Mouse (Mus musculus) stomach, postnatal 0 days (tissue): Measurements from ENCODE around the gene Babam2. TPM values are rescaled to one million over a fixed set of nuclear protein-coding genes. Genes with fewer than 3 reads are reported as not detected.

Experiments used
- ATAC-seq: fragments of 200-750 bp; cut with Nextera tagmentation; 2 replicates; pipeline ENCODE4 v1.8.0; 2017; ENCODE audit not compliant: low FRiP score, low TSS enrichment
- DNase-seq: peaks from one replicate; pipeline ENCODE4 v3.0.0-alpha.2; 2016; ENCODE audit warnings: low spot score
- H3K27ac ChIP-seq: fragments of 300-500 bp; sonication (generic); replicated peaks from 2 replicates; pipeline ENCODE4 v1.5.1; 2014; ENCODE audit warnings: mild to moderate bottlenecking, control low read depth
- H3K27me3 ChIP-seq: fragments of 300-500 bp; sonication (generic); 2 replicates; pipeline ENCODE4 v1.6.1; 2014; ENCODE audit warnings: low read length; ENCODE audit not compliant: control insufficient read depth, insufficient read depth
- H3K36me3 ChIP-seq: fragments of 300-500 bp; sonication (generic); 2 replicates; pipeline ENCODE4 v1.6.1; 2014; ENCODE audit warnings: low read length, mixed read lengths; ENCODE audit not compliant: control insufficient read depth, insufficient read depth
- H3K4me1 ChIP-seq: fragments of 300-500 bp; sonication (generic); replicated peaks from 2 replicates; pipeline ENCODE4 v1.6.1; 2014; ENCODE audit warnings: antibody characterized with exemption; ENCODE audit not compliant: control insufficient read depth, insufficient read depth
- H3K4me2 ChIP-seq: fragments of 300-500 bp; sonication (generic); replicated peaks from 2 replicates; pipeline ENCODE4 v1.6.1; 2014; ENCODE audit warnings: low read depth, mild to moderate bottlenecking, control low read depth, moderate library complexity
- H3K4me3 ChIP-seq: fragments of 300-500 bp; sonication (generic); 2 replicates; pipeline ENCODE4 v1.5.1; 2014; ENCODE audit warnings: low read depth, low read length, control low read depth
- H3K9ac ChIP-seq: fragments of 300-500 bp; sonication (generic); 2 replicates; pipeline ENCODE4 v1.6.1; 2014; ENCODE audit warnings: mild to moderate bottlenecking, low read length, control low read depth, mixed read lengths
- H3K9me3 ChIP-seq: fragments of 300-500 bp; sonication (generic); 2 replicates; pipeline ENCODE4 v1.6.1; 2016; ENCODE audit warnings: low read length; ENCODE audit not compliant: control insufficient read depth
- CTCF ChIP-seq: IDR thresholded peaks from 2 replicates; pipeline ENCODE4 v1.5.1; 2016; ENCODE audit warnings: antibody characterized with exemption, low read depth, mild to moderate bottlenecking, moderate library complexity
- EP300 ChIP-seq: optimal IDR thresholded peaks from 2 replicates; pipeline ENCODE3; 2016; ENCODE audit warnings: antibody characterized with exemption
- WGBS: fragments of 180-500 bp; shearing (Covaris S2); extraction: QIAGEN DNeasy Blood & Tissue Kit; methylation state at CpG from one replicate; pipeline ENCODE4 v1.1.7; 2014; 5-methylcytosine and 5-hydroxymethylcytosine counted together
- polyA plus RNA-seq: library from polyadenylated mRNA; unstranded; fragments of >200 nt; fragmentation: Nextera tagmentation; extraction: Ambion mirVana; gene quantifications from 2 replicates; pipeline ENCODE4 v1.2.1, GENCODE M21; 2015

Babam2 gene
- polyA plus RNA-seq, 1 experiment from 2014 or later: 44.9 TPM

DNA sequence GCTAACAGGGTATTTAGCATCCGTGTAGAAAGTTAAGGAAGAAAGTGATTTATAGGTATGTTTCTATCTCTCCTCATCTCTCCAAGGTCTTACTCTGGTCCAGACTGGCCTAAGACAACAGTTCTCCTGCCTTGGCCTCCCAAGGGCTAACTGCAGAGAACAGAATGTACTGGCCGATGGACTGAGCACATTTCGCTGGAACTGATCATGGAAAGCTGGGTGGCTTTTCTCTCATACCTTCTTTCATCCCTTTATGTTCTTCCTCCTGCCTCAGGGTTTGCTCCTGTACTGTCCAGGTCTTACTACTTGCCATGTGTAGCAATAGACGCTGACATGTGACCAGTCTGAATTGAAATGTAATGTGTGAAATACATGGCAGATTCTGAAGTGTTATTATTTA is 74.4 kb downstream of the Babam2 start:
- Histone ChIP-seq H3K9ac (no peak overlapping the region), H3K9me3 (no peaks in the 10 kb centered on the region), H3K4me2 (no peak overlapping the region), H3K27me3 (no peaks in the 10 kb centered on the region), H3K36me3 (no peaks in the 10 kb centered on the region), H3K4me1 (no peaks in the 10 kb centered on the region), H3K4me3 (no peak overlapping the region), H3K27ac (no peak overlapping the region)
- DNase-seq: no peak
- 90% methylated on average over 4 of the region's 4 CpGs for WGBS
- TF ChIP-seq EP300: no peak
- no peak for TF ChIP-seq CTCF
- ATAC-seq: no peak

DNA sequence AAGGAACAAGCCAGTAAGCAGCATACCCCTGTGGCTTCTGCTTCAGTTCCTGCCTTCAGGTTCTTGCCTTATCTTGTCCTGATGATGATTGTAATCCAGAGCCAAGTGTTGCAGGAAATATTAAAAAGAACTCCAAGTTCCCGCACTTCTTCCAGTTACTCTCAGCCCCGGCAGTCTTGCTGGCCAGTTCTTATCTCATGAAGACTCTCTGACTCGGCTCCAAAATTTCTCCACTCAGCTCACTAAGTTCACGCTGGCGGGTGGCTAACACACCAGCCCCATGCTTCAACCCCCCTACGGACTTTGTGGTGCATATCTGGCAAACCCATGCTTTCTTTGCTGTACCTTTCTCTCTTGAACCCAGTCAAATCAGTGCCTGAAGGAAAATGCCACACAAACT is 77.5 kb downstream of the Babam2 start:
- Histone ChIP-seq H3K4me2 (no peak overlapping the region), H3K36me3 (no peaks in the 10 kb centered on the region), H3K4me1 (no peaks in the 10 kb centered on the region), H3K27ac (no peak overlapping the region), H3K9me3 (no peaks in the 10 kb centered on the region), H3K27me3 (no peaks in the 10 kb centered on the region), H3K4me3 (no peak overlapping the region), H3K9ac (no peak overlapping the region)
- WGBS: 95% methylated on average over 6 of the region's 6 CpGs
- DNase-seq (no peak), ATAC-seq (no peak)
- TF ChIP-seq EP300: no peak
- TF ChIP-seq CTCF: no peak

DNA sequence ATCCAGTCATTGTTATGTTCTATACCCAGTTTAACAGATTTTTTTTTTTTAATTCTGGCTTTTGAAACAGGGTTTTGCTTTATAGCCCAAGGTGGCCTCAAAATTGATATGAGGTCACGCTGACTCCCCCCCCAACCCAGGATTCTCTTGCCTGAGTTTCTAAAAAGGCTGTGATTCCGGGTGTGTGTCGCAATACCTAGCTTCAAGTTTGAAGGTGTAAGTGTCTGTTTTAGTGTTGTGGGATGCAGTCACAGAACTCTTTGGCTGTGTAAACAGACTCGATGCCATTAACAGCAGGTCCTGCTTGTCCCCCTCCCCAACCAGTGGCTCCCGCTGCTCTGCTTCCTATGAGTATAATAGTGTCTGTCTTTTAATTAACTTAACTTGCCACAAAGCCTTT is 84.1 kb downstream of the Babam2 start:
- Histone ChIP-seq H3K4me3 (no peak overlapping the region), H3K4me2 (no peak overlapping the region), H3K4me1 (no peaks in the 10 kb centered on the region), H3K36me3 (no peaks in the 10 kb centered on the region), H3K27me3 (no peaks in the 10 kb centered on the region), H3K9ac (no peak overlapping the region), H3K9me3 (no peaks in the 10 kb centered on the region), H3K27ac (no peak overlapping the region)
- no peak for DNase-seq
- ATAC-seq: no peak
- TF ChIP-seq EP300 (no peak), CTCF (no peak)
- 77% methylated on average over 5 of the region's 5 CpGs for WGBS

DNA sequence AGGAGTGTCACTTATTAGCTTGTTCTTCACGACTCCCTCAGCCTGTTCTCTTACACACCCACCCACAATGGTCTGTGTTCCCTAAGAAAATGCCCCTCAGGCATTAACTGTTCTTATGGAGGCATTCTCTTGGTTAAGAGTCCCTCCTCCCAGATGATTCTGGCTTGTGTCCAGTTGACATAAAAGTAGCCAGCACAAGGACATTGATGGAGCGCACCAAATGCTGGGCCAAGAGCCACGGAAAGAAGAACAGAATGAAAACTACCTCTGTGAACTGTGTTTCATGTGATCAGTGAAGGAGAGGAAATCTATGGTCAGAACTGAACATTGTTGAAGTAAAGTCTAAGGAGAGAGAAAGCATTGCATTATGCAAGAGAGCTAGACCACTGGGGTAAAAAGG is 89.7 kb downstream of the Babam2 start:
- no peaks in the 10 kb centered on the region for H3K36me3 ChIP-seq
- no peaks in the 10 kb centered on the region for H3K4me1 ChIP-seq
- WGBS: 46% methylated on average over 3 of the region's 3 CpGs
- DNase-seq: no peak
- no peak overlapping the region for H3K4me3 ChIP-seq
- H3K27ac ChIP-seq: no peak overlapping the region
- H3K27me3 ChIP-seq: no peaks in the 10 kb centered on the region
- H3K4me2 ChIP-seq: no peak overlapping the region
- no peaks in the 10 kb centered on the region for H3K9me3 ChIP-seq
- H3K9ac ChIP-seq: no peak overlapping the region
- TF ChIP-seq EP300 (no peak), CTCF (no peak)
- no peak for ATAC-seq

DNA sequence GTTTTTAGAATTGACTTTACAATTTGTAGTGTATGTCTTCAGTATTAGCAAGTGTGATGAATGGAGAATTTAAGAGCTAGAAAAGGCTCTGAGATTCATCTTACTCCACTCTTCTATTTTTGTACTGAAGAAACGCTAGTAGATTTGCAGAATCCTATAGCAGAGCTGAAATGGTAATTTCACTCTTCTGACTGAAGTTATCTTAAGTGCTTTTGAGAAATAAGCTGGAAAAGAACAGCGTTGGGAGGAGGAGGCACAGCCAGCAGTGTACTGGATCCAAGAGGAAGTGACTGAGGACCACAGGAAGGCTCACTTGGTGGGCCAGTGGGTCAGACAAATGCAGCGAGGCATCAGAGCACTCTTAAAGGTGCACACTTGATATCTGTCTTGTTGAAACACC is 90.1 kb downstream of the Babam2 start:
- no peaks in the 10 kb centered on the region for H3K27me3 ChIP-seq
- DNase-seq: no peak
- 57% methylated on average over 3 of the region's 3 CpGs for WGBS
- ATAC-seq: no peak
- no peaks in the 10 kb centered on the region for H3K36me3 ChIP-seq
- no peak overlapping the region for H3K4me2 ChIP-seq
- H3K9ac ChIP-seq: no peak overlapping the region
- H3K4me1 ChIP-seq: no peaks in the 10 kb centered on the region
- TF ChIP-seq EP300: no peak
- TF ChIP-seq CTCF: no peak
- no peak overlapping the region for H3K4me3 ChIP-seq
- H3K27ac ChIP-seq: no peak overlapping the region
- no peaks in the 10 kb centered on the region for H3K9me3 ChIP-seq

- WGBS: 80% methylated on average over 6 of the region's 6 CpGs
- no peak for ATAC-seq
Observed at GRCm38 (mm10) chr5:31792338-31792737, 94.9 kb downstream of the Babam2 start.

More at GRCm38 (mm10) chr5:31792338-31792737, 94.9 kb downstream of the Babam2 start:
- Histone ChIP-seq H3K4me3 (no peak overlapping the region), H3K27ac (no peak overlapping the region), H3K9ac (no peak overlapping the region), H3K4me2 (no peak overlapping the region), H3K4me1 (no peaks in the 10 kb centered on the region), H3K9me3 (no peaks in the 10 kb centered on the region), H3K27me3 (no peaks in the 10 kb centered on the region), H3K36me3 (no peaks in the 10 kb centered on the region)
- DNase-seq: no peak
- TF ChIP-seq EP300 (no peak), CTCF (no peak)
